In genomic region chrX:167497780-167498179, GRCm38 (mm10) we compare ENCODE assay signal across 9 mouse cellular contexts.
DNase-seq lines count a peak whose midpoint lies in the region; ATAC-seq and TF ChIP-seq lines count a peak whose summit lies in the region.
"Had no signal": no experiment of that assay in that cellular context is flagged by ENCODE, and none has a peak within 500 bp of the region (broad histone marks: within the 10 kb centered on the region; RNA-seq: fewer than 3 reads in every experiment).

No protein-coding gene starts in this region.

- no peaks in the 10 kb centered on the region for H3K9me3 ChIP-seq in E14TG2a.4 (ENCODE audit: low read length)
- no peaks in the 10 kb centered on the region for H3K9me3 ChIP-seq in hindbrain, embryonic 12.5 days (replicated peaks)
- H3K9me3 ChIP-seq: limb, embryonic 13.5 days had no signal

- ATAC-seq in hindbrain, embryonic 12.5 days (ENCODE audit: low FRiP score) = 0 out of 2 replicates have a peak, but pooled peaks have one; percentile 43
- no peak for ATAC-seq in erythroid progenitor cell, adult 5-6 weeks (replicated peaks; ENCODE audit: low FRiP score, poor library complexity, severe bottlenecking)

- DNase-seq in adrenal gland, adult 2 months = peak; percentile 50
- DNase-seq in embryo, embryonic 11 days = peak; percentile 74
- peak; percentile 10 to 37 for DNase-seq in layer of hippocampus, adult 8-10 months (ENCODE audit: low spot score in 2 of 2)
- peak; percentile 37 for DNase-seq in lung, postnatal 36 days
- DNase-seq in right cerebral cortex, adult 18-20 months = peak; percentile 65

- H3K27ac ChIP-seq in hindbrain, embryonic 12.5 days = no peak overlapping the region
- H3K27ac ChIP-seq: limb, embryonic 13.5 days had no signal

- H3K9ac ChIP-seq in hindbrain, embryonic 12.5 days = no peak overlapping the region
- H3K9ac ChIP-seq: limb, embryonic 13.5 days had no signal

- H3K4me3 ChIP-seq in E14TG2a.4 (replicated peaks; ENCODE audit: low read length) = no peak overlapping the region
- H3K4me3 ChIP-seq in hindbrain, embryonic 12.5 days = no peak overlapping the region
- H3K4me3 ChIP-seq: limb, embryonic 13.5 days had no signal

- no peaks in the 10 kb centered on the region for H3K27me3 ChIP-seq in E14TG2a.4 (ENCODE audit: insufficient read depth, low read length)
- H3K27me3 ChIP-seq in hindbrain, embryonic 12.5 days = peaks cover 25% of the 10 kb centered on the region

- H3K36me3 ChIP-seq in E14TG2a.4 (ENCODE audit: insufficient read depth, low read length) = no peaks in the 10 kb centered on the region
- H3K36me3 ChIP-seq in hindbrain, embryonic 12.5 days = no peaks in the 10 kb centered on the region
- H3K36me3 ChIP-seq: limb, embryonic 13.5 days had no signal

- TF ChIP-seq CTCF in E14TG2a.4 (conservative IDR thresholded peaks at IDR 0.05; ENCODE audit: low read length) = peak; percentile 22

- H3K4me2 ChIP-seq in hindbrain, embryonic 12.5 days (replicated peaks) = no peak overlapping the region
- H3K4me2 ChIP-seq: limb, embryonic 13.5 days had no signal

- WGBS in hindbrain, embryonic 12.5 days = 42% methylated on average over 11 of the region's 11 CpGs

- no peaks in the 10 kb centered on the region for H3K4me1 ChIP-seq in E14TG2a.4 (replicated peaks; ENCODE audit: low read depth, low read length)
- H3K4me1 ChIP-seq in hindbrain, embryonic 12.5 days = no peaks in the 10 kb centered on the region
- H3K4me1 ChIP-seq: limb, embryonic 13.5 days had no signal

Comparison
In these comparisons a context has a peak if more than half of its experiments do, and no peak if none do; other contexts are left out.
1. DNase-seq: peak in every context shown above with its lines; median percentile 74 in embryo, embryonic 11 days; 65 in right cerebral cortex, adult 18-20 months; 50 in adrenal gland, adult 2 months; 37 in lung, postnatal 36 days; 24 in layer of hippocampus, adult 8-10 months.